Mouse (Mus musculus) heart, embryonic 12.5 days (tissue): ENCODE data around the gene Rras2. TPM values are rescaled to one million over a fixed set of nuclear protein-coding genes. Genes with fewer than 3 reads are reported as not detected.

Experiments
- ATAC-seq: fragments of 200-750 bp; cut with Nextera tagmentation; 2 replicates; pipeline ENCODE4 v1.8.0; 2017; ENCODE audit warnings: moderate TSS enrichment, moderate library complexity; ENCODE audit not compliant: insufficient number of reproducible peaks, low FRiP score
- H3K27ac ChIP-seq: fragments of 300-500 bp; sonication (generic); 2 replicates; pipeline ENCODE4 v1.5.1; 2016; ENCODE audit warnings: mild to moderate bottlenecking, moderate library complexity; ENCODE audit not compliant: poor library complexity, severe bottlenecking
- H3K27me3 ChIP-seq: fragments of 300-500 bp; sonication (generic); replicated peaks from 2 replicates; pipeline ENCODE4 v1.6.1; 2016; ENCODE audit warnings: mild to moderate bottlenecking, moderate library complexity
- H3K36me3 ChIP-seq: fragments of 300-500 bp; sonication (generic); 2 replicates; pipeline ENCODE4 v1.6.1; 2016; ENCODE audit warnings: mild to moderate bottlenecking, moderate library complexity
- H3K4me1 ChIP-seq: fragments of 300-500 bp; sonication (generic); replicated peaks from 2 replicates; pipeline ENCODE4 v1.6.1; 2016; ENCODE audit warnings: mild to moderate bottlenecking
- H3K4me2 ChIP-seq: fragments of 300-500 bp; sonication (generic); 2 replicates; pipeline ENCODE4 v1.6.1; 2016; ENCODE audit warnings: mild to moderate bottlenecking, moderate library complexity
- H3K4me3 ChIP-seq: fragments of 300-500 bp; sonication (generic); 2 replicates; pipeline ENCODE4 v1.5.1; 2016; ENCODE audit warnings: mild to moderate bottlenecking
- H3K9ac ChIP-seq: fragments of 300-500 bp; sonication (generic); 2 replicates; pipeline ENCODE4 v1.6.1; 2016; ENCODE audit warnings: mild to moderate bottlenecking, moderate library complexity
- H3K9me3 ChIP-seq: fragments of 300-500 bp; sonication (generic); replicated peaks from 2 replicates; pipeline ENCODE4 v1.6.1; 2016; ENCODE audit warnings: mild to moderate bottlenecking, moderate library complexity
- WGBS: fragments of 180-500 bp; shearing (Covaris S2); methylation state at CpG from one replicate; pipeline ENCODE4 v1.1.7; 2016; 5-methylcytosine and 5-hydroxymethylcytosine counted together
- polyA plus RNA-seq: library from polyadenylated mRNA; unstranded; fragments of >200 nt; fragmentation: Nextera tagmentation; extraction: Ambion mirVana; gene quantifications from 2 replicates; pipeline ENCODE4 v1.2.1, GENCODE M21; 2016

Rras2 gene
- polyA plus RNA-seq, 1 experiment from 2014 or later = 65.6 TPM

DNA sequence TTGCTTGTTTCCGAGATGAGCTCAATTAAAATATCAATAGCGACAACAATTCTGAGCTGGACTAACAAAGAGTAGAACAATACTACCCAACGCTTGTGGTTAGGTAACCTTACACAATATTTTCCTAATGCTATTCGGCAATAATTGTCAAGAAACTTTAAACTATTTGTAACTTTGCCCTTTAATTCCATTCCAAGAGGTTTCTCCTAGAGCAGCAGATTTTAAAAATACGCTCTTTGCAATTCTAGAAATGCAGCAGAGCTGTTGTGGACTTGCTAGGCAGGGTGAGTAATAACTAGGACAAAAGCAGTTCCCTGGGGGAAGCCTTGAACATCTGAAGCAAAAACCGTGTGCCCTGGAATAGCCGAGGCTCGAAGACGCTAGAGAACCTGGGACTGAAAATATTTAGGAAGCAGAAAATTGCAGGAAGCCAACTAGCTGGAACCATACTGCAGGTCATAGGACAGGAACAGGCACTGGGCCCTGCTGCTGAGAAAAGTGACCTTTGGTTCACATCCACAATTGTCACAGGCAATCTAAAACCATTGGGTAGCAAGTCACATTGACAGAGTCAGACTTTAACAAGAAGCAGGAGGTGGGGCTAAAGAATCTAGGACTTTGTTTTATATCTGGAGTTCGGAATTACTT, 24.7 kb upstream of the Rras2 start:
- ATAC-seq = no peak
- WGBS = 78% methylated on average over 10 of the region's 10 CpGs
- H3K4me2 ChIP-seq = no peak overlapping the region
- H3K4me3 ChIP-seq = no peak overlapping the region
- H3K9me3 ChIP-seq = no peaks in the 10 kb centered on the region
- no peak overlapping the region for H3K27ac ChIP-seq
- no peaks in the 10 kb centered on the region for H3K4me1 ChIP-seq
- no peak overlapping the region for H3K9ac ChIP-seq
- H3K27me3 ChIP-seq = peaks cover 5% of the 10 kb centered on the region; the same call in 1 of the 2 replicates
- H3K36me3 ChIP-seq = no peaks in the 10 kb centered on the region

DNA sequence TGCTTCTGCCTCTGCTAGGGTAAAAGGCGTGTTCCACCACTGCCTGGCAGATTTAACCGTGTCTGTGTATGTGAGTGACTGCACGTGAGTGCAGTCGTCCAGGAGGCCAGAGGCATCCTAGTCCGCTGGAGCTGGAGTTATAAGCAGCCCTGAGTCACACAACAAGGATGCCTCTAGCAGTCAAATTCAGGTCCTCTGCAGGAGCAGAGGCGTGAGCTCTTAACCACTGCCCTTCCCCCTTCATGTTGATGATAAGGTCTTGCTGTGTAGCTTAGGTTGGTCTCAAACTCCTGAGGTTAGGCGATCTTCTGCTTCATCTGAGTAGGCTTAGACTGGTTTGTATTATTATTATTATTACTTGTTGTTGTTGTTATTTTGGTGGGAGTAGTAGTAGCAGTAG, 22.4 kb upstream of the Rras2 start:
- Histone ChIP-seq H3K27me3 (peaks cover 5% of the 10 kb centered on the region; the same call in 1 of the 2 replicates), H3K4me3 (no peak overlapping the region), H3K9me3 (no peaks in the 10 kb centered on the region), H3K9ac (no peak overlapping the region), H3K4me2 (no peak overlapping the region), H3K27ac (no peak overlapping the region), H3K36me3 (no peaks in the 10 kb centered on the region), H3K4me1 (no peaks in the 10 kb centered on the region)
- WGBS = 67% methylated on average over 7 of the region's 7 CpGs
- ATAC-seq = no peak

- Histone ChIP-seq H3K9me3 (no peaks in the 10 kb centered on the region), H3K27me3 (peaks cover 5% of the 10 kb centered on the region; the same call in 1 of the 2 replicates), H3K4me2 (no peak overlapping the region), H3K36me3 (no peaks in the 10 kb centered on the region), H3K27ac (no peak overlapping the region), H3K4me1 (no peaks in the 10 kb centered on the region), H3K4me3 (no peak overlapping the region), H3K9ac (no peak overlapping the region)
- 93% methylated on average over 3 of the region's 3 CpGs for WGBS
- no peak for ATAC-seq
Measured at GRCm38 (mm10) chr7:114139400-114139799, 21.8 kb upstream of the Rras2 start.

GRCm38 (mm10) chr7:114138261-114138660, 20.7 kb upstream of the Rras2 start:
- no peak for ATAC-seq
- H3K36me3 ChIP-seq = no peaks in the 10 kb centered on the region
- WGBS = 93% methylated on average over 2 of the region's 2 CpGs
- H3K9me3 ChIP-seq = no peaks in the 10 kb centered on the region
- H3K4me1 ChIP-seq = no peaks in the 10 kb centered on the region
- H3K9ac ChIP-seq = no peak overlapping the region
- no peak overlapping the region for H3K4me3 ChIP-seq
- H3K27ac ChIP-seq = no peak overlapping the region
- peaks cover 5% of the 10 kb centered on the region; the same call in 1 of the 2 replicates for H3K27me3 ChIP-seq
- no peak overlapping the region for H3K4me2 ChIP-seq

DNA sequence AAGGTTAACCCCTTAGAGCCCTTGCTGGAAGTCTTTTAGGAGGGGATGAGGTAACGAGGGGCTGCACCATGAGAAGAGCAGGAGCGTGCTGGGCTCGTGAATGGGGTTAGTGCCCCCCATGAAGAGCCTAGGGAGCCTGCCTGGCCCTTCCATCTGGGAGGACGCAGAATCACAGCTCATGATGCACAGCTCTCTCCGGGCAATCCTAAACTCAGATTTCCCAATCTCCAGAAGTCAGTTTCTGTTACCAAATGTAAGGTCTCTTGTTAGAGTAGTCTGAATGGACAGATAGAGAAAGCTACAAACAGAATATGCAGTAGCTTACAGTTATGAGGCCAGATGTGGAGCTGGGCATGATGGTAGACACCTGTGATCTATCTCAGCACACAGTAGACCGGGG, 17.6 kb upstream of the Rras2 start:
- no peak overlapping the region for H3K27ac ChIP-seq
- H3K27me3 ChIP-seq = peaks cover 5% of the 10 kb centered on the region; the same call in 1 of the 2 replicates
- H3K9ac ChIP-seq = no peak overlapping the region
- WGBS = 28% methylated on average over 6 of the region's 6 CpGs
- ATAC-seq = no peak
- H3K36me3 ChIP-seq = no peaks in the 10 kb centered on the region
- H3K4me2 ChIP-seq = no peak overlapping the region
- H3K4me3 ChIP-seq = no peak overlapping the region
- H3K9me3 ChIP-seq = peaks cover 3% of the 10 kb centered on the region; the same call in 1 of the 2 replicates
- peaks cover 8% of the 10 kb centered on the region for H3K4me1 ChIP-seq

GRCm38 (mm10) chr7:114133957-114134356, 16.4 kb upstream of the Rras2 start:
- Histone ChIP-seq H3K36me3 (no peaks in the 10 kb centered on the region), H3K27ac (no peak overlapping the region), H3K9me3 (peaks cover 9% of the 10 kb centered on the region), H3K27me3 (peaks cover under 1% of the 10 kb centered on the region; the same call in 1 of the 2 replicates), H3K4me3 (no peak overlapping the region), H3K4me2 (no peak overlapping the region), H3K9ac (no peak overlapping the region), H3K4me1 (peaks cover 8% of the 10 kb centered on the region)
- ATAC-seq = no peak
- 43% methylated on average over 5 of the region's 5 CpGs for WGBS

GRCm38 (mm10) chr7:114132316-114132715, 14.7 kb upstream of the Rras2 start:
- 39% methylated on average over 8 of the region's 8 CpGs for WGBS
- Histone ChIP-seq H3K9me3 (peaks cover 9% of the 10 kb centered on the region), H3K36me3 (no peaks in the 10 kb centered on the region), H3K27me3 (no peaks in the 10 kb centered on the region), H3K27ac (no peak overlapping the region), H3K4me1 (peaks cover 8% of the 10 kb centered on the region), H3K4me2 (peak overlapping the region; percentile 12; the same call in 1 of the 2 replicates), H3K9ac (no peak overlapping the region), H3K4me3 (no peak overlapping the region)
- no peak for ATAC-seq

- Histone ChIP-seq H3K9ac (no peak overlapping the region), H3K27me3 (no peaks in the 10 kb centered on the region), H3K36me3 (no peaks in the 10 kb centered on the region), H3K4me1 (peaks cover 8% of the 10 kb centered on the region), H3K27ac (no peak overlapping the region), H3K9me3 (peaks cover 9% of the 10 kb centered on the region), H3K4me2 (no peak overlapping the region), H3K4me3 (no peak overlapping the region)
- WGBS = 48% methylated on average over 2 of the region's 2 CpGs
- ATAC-seq = no peak
Measured at GRCm38 (mm10) chr7:114129281-114129680, 11.7 kb upstream of the Rras2 start.

- no peak for ATAC-seq
Measured at GRCm38 (mm10) chr7:114118180-114118579, 599 bp upstream of the Rras2 start.

GRCm38 (mm10) chr7:114116711-114117351, 750 bp downstream of the Rras2 start:
- H3K4me1 ChIP-seq = peaks cover 26% of the 10 kb centered on the region
- peak overlapping the region; percentile 93 for H3K4me3 ChIP-seq
- under 1% methylated on average over 74 of the region's 74 CpGs for WGBS
- ATAC-seq = peak; percentile 85
- peak overlapping the region; percentile 84 for H3K4me2 ChIP-seq
- H3K9me3 ChIP-seq = no peaks in the 10 kb centered on the region
- peak overlapping the region; percentile 95 for H3K9ac ChIP-seq
- H3K27ac ChIP-seq = peak overlapping the region; percentile 99
- H3K36me3 ChIP-seq = no peaks in the 10 kb centered on the region
- H3K27me3 ChIP-seq = no peaks in the 10 kb centered on the region

More at GRCm38 (mm10) chr7:114118180-114118579, 599 bp upstream of the Rras2 start:
- WGBS = 41% methylated on average over 7 of the region's 7 CpGs
- peaks cover 25% of the 10 kb centered on the region for H3K4me1 ChIP-seq
- no peaks in the 10 kb centered on the region for H3K9me3 ChIP-seq
- H3K27ac ChIP-seq = no peak overlapping the region
- no peaks in the 10 kb centered on the region for H3K36me3 ChIP-seq
- no peak overlapping the region for H3K9ac ChIP-seq
- H3K27me3 ChIP-seq = no peaks in the 10 kb centered on the region
- peak overlapping the region; percentile 84 for H3K4me2 ChIP-seq
- peak overlapping the region; percentile 93 for H3K4me3 ChIP-seq

- Histone ChIP-seq H3K4me2 (peak overlapping the region; percentile 84), H3K9me3 (no peaks in the 10 kb centered on the region), H3K27ac (no peak overlapping the region), H3K27me3 (no peaks in the 10 kb centered on the region), H3K4me3 (peak overlapping the region; percentile 93), H3K36me3 (0 out of 2 replicates have a peak, but pooled peaks cover 3% of the 10 kb centered on the region), H3K4me1 (peaks cover 34% of the 10 kb centered on the region), H3K9ac (peak overlapping the region; percentile 54; the same call in 1 of the 2 replicates)
- no peak for ATAC-seq
- WGBS = 16% methylated on average over 9 of the region's 9 CpGs
Measured at GRCm38 (mm10) chr7:114115961-114116360, 1.6 kb downstream of the Rras2 start.
